Mouse (Mus musculus) activated CD4-positive, CD25-positive, alpha-beta regulatory T cell (primary cell): ENCODE results near the gene Alpk1. TPM values are rescaled to one million over a fixed set of nuclear protein-coding genes. Genes with fewer than 3 reads are reported as not detected.

Experiments
- polyA plus RNA-seq, 2 experiments: library from polyadenylated mRNA; unstranded; fragments of 100-300 nt; shearing (Covaris generic); gene quantifications; one replicate each; pipeline ENCODE4 v1.2.1; 2017

Alpk1 gene
- polyA plus RNA-seq, result 1 to 10 TPM in 1 of 2 experiments, under 1 TPM in 1; 0.98 to 1.4 TPM

DNA sequence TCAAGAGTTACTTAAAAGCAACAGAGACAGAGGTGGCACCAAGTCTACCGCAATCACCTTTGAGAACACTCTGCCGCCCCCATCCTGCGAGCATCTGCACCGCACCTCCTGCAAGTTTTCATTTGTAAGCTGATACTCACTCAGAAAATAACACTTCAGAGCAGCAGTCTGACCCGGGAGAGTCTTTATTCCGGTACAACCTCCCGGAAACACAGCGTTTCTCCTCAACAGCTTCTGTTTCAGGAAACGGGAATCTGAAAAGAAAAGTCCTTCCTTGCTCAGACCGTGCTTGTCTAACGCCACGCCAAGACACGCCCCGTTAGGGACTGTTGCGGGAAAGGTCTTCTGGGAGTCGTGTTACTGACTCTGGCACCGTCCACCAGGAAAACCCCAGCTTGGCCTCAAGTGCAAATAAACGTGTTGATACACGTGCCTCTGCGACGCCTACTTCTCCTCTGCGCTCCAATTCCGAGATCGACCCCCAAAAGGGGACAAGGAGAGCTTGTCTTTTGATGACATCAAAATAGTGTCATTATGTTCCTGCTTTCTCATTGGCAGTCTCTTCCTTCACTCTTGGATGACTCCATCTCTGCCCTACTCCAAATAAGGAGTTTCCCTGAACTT lies at the start of gene Alpk1:
Gene Alpk1 (minus strand): TSS at position 507 of the 624 bp plus-strand sequence.

DNA sequence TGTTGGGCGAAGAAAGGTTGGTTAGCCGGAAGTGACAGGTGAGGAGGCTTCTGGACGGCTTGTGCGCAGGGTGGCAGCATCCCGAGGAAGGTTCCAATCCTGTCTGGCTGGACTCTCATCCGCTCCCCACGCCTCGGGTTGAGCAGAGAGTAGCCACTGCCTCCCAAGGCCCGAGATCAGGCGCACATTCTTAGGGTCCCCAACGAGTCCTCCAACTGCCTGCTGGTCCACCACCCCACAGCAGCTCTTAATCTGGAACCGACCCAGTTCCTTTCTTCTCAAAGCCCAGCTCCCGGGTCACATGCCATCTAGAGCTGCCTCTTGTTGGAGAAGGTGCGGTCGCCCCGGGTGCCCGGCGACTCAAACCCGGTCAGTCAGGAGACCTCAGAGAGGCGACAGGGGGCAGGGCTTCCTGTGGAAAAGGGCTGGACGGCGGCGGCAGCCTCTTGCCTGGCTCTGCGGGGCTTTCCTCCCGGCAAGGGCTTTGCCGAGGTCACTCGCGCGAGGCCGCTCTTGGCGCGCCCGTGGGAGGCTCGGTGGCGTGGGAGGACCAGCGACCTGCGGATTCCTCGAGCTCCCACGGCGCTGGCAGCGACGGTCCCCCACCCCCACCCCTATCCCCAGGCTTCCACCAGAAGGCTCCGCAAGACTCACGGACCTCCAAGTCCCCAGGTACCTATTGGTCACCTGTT lies 9.3 kb upstream of the Alpk1 start, which contains the start of gene Tifa:
Gene Tifa (plus strand): TSS at position 306 of the 692 bp plus-strand sequence.

DNA sequence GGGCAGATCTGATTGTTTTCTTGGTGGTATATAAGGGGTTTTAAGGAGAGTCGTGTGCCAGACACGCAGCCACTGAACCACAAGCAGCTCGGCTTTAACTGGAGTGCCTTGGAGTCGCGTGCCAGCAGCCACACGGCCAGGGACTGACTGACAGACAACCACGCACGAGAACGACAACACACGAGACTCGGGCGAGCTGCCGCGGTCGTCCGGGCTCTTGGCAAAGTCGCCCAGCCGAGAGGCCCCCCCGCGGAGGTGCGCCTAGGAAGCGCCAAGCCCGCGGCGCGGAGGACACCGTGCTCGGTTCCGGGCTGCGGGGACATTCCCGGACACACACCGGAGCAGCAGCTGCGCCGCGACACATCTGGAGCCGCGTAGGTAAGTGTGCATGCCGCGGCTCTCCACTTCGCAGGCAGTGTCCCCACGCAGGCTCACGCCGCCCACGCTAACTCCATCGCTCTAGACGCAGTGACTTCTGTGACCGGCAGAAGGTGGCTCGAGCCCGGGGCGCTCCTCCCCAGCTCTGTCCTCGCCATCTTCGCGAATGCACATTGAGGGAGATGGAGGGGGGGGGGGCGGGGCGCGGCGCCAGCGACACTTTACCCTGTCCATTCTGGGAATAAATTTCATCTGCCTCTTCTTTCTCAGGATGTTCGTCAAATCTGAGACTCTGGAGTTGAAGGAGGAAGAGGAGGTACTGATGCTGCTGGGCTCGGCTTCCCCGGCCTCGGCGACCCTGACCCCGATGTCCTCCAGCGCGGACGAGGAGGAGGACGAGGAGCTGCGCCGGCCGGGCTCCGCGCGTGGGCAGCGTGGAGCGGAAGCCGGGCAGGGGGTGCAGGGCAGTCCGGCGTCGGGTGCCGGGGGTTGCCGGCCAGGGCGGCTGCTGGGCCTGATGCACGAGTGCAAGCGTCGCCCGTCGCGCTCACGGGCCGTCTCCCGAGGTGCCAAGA lies 147.0 kb downstream of the Alpk1 start, which contains the start of gene Neurog2:
Gene Neurog2 (plus strand): TSS at position 56 of the 953 bp plus-strand sequence.

Other genes with a start within 250 kb of the Alpk1 start
- 10 to 100 TPM; 51.6 to 55.7 TPM for gene Larp7, start 227.2 kb downstream of the Alpk1 start, polyA plus RNA-seq
- gene Zgrf1, start 227.0 kb downstream of the Alpk1 start, polyA plus RNA-seq, result 1 to 10 TPM; 2.1 to 5.7 TPM
- not detected for gene Neurog2, start 147.4 kb downstream of the Alpk1 start, polyA plus RNA-seq
- under 1 TPM; 0.20 to 0.96 TPM for gene Tifa, start 9.3 kb upstream of the Alpk1 start, polyA plus RNA-seq
- gene Ap1ar, start 57.0 kb upstream of the Alpk1 start, polyA plus RNA-seq, result 10 to 100 TPM; 55.6 to 56.6 TPM
- 10 to 100 TPM; 24.0 to 29.3 TPM for gene Fam241a, start 115.8 kb upstream of the Alpk1 start, polyA plus RNA-seq